Mouse (Mus musculus) liver, embryonic 15.5 days (tissue): ENCODE measurements at regions not wholly inside any gene's neighbourhood (a gene's known extent, or its start where the extent isn't known, plus 50 kb on each side); places are given as distances from the start of the nearest gene placed in this dataset.

Experiments
- ATAC-seq: fragments of 200-750 bp; cut with Nextera tagmentation; 2 replicates; pipeline ENCODE4 v1.8.0; 2017; ENCODE audit warnings: moderate number of reproducible peaks, mild to moderate bottlenecking, moderate library complexity; ENCODE audit not compliant: insufficient read depth
- H3K27ac ChIP-seq: fragments of 300-500 bp; sonication (generic); replicated peaks from 2 replicates; pipeline ENCODE4 v1.5.1; 2015; ENCODE audit warnings: mild to moderate bottlenecking, inconsistent platforms
- H3K27me3 ChIP-seq: fragments of 300-500 bp; sonication (generic); 2 replicates; pipeline ENCODE4 v1.6.1; 2015; ENCODE audit warnings: mild to moderate bottlenecking, inconsistent platforms
- H3K36me3 ChIP-seq: fragments of 300-500 bp; sonication (generic); replicated peaks from 2 replicates; pipeline ENCODE4 v1.6.1; 2015; ENCODE audit warnings: moderate library complexity, mild to moderate bottlenecking, inconsistent platforms
- H3K4me1 ChIP-seq: fragments of 300-500 bp; sonication (generic); replicated peaks from 2 replicates; pipeline ENCODE4 v1.6.1; 2015; ENCODE audit warnings: inconsistent platforms
- H3K4me2 ChIP-seq: fragments of 300-500 bp; sonication (generic); 2 replicates; pipeline ENCODE4 v1.6.1; 2015; ENCODE audit warnings: moderate library complexity, mild to moderate bottlenecking, inconsistent platforms
- H3K4me3 ChIP-seq: fragments of 300-500 bp; sonication (generic); replicated peaks from 2 replicates; pipeline ENCODE4 v1.5.1; 2015; ENCODE audit warnings: mild to moderate bottlenecking, inconsistent platforms
- H3K9ac ChIP-seq: fragments of 300-500 bp; sonication (generic); 2 replicates; pipeline ENCODE4 v1.6.1; 2015; ENCODE audit warnings: moderate library complexity, mild to moderate bottlenecking, inconsistent platforms
- H3K9me3 ChIP-seq: fragments of 300-500 bp; sonication (generic); replicated peaks from 2 replicates; pipeline ENCODE4 v1.6.1; 2016; ENCODE audit warnings: inconsistent platforms
- WGBS: fragments of 180-500 bp; shearing (Covaris S2); methylation state at CpG from one replicate; pipeline ENCODE4 v1.1.7; 2015; ENCODE audit warnings: mixed read lengths; ENCODE audit not compliant: insufficient replicate concordance; 5-methylcytosine and 5-hydroxymethylcytosine counted together

DNA sequence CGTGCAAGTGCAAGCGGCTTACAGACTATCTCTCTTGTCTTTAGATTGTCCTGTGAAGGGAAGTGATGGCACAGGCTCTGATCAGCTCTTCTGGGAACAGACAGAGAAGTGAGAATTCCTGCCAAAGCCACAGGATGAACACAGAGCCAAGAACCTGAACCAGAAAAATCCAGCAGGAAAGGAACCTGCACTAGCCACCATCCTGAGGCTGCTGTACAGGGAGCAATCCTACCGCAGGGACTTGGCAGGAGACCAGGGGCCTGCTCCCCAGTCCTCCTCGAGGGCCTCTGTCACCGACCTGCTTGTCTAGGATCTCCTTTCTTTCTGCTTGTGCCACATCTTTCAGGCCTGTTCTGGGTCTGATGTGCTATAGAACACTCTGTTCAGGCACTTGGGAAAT is 65.0 kb upstream of the Polg start:
- Histone ChIP-seq H3K36me3 (no peaks in the 10 kb centered on the region), H3K4me1 (peaks cover 7% of the 10 kb centered on the region; the same call in 1 of the 2 replicates), H3K27ac (no peak overlapping the region), H3K4me2 (no peak overlapping the region), H3K4me3 (no peak overlapping the region), H3K27me3 (peaks cover 96% of the 10 kb centered on the region), H3K9ac (no peak overlapping the region), H3K9me3 (no peaks in the 10 kb centered on the region)
- ATAC-seq: no peak
- 12% methylated on average over 5 of the region's 5 CpGs for WGBS

DNA sequence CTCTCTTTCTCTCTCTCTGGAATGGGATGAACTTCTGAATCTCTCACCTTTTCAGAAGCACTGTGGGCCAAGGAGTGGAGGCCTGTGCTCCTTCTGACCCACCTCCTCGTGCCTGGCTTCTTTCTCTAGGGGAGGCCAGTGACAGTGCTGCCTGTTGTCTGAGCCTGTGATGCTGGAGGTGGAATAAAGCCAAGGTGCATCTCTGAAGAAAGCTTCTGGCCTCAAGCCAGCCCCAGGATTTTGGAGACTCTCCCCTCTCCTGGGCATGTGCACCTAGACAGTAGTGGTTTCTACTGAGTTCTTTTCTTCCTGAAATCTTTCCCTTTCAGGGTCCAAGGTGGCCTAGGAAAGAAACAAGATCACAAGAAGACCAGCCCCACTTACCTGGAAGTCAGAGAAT is 63.3 kb upstream of the Polg start:
- Histone ChIP-seq H3K27me3 (peaks cover 96% of the 10 kb centered on the region), H3K27ac (no peak overlapping the region), H3K9ac (no peak overlapping the region), H3K36me3 (no peaks in the 10 kb centered on the region), H3K9me3 (no peaks in the 10 kb centered on the region), H3K4me3 (no peak overlapping the region), H3K4me1 (no peaks in the 10 kb centered on the region), H3K4me2 (no peak overlapping the region)
- no peak for ATAC-seq
- WGBS: 0% methylated on average over 1 of the region's 1 CpGs

DNA sequence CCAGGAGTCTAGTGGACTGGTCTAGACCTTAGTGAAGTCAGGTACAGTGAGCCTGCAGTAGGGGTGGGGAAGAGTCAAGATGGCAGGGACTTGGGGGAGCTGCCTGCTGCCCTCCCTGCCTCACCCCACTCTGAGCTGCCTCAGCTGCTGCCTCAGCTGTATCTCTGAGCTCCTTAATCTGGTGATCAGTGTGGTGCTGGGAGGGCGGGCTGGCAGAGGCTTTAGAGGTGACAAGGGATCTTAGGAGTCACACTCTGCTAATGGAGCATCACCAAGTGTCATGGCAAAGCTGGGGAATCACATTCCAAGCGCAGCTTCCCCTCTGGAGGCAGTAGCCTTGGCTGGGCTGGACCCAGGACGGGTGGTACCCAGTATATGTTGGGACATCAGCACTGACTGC is 61.8 kb upstream of the Polg start:
- ATAC-seq: no peak
- Histone ChIP-seq H3K9me3 (no peaks in the 10 kb centered on the region), H3K27ac (no peak overlapping the region), H3K4me1 (no peaks in the 10 kb centered on the region), H3K9ac (no peak overlapping the region), H3K27me3 (peaks cover 89% of the 10 kb centered on the region), H3K4me2 (no peak overlapping the region), H3K4me3 (no peak overlapping the region), H3K36me3 (no peaks in the 10 kb centered on the region)
- 12% methylated on average over 3 of the region's 3 CpGs for WGBS

DNA sequence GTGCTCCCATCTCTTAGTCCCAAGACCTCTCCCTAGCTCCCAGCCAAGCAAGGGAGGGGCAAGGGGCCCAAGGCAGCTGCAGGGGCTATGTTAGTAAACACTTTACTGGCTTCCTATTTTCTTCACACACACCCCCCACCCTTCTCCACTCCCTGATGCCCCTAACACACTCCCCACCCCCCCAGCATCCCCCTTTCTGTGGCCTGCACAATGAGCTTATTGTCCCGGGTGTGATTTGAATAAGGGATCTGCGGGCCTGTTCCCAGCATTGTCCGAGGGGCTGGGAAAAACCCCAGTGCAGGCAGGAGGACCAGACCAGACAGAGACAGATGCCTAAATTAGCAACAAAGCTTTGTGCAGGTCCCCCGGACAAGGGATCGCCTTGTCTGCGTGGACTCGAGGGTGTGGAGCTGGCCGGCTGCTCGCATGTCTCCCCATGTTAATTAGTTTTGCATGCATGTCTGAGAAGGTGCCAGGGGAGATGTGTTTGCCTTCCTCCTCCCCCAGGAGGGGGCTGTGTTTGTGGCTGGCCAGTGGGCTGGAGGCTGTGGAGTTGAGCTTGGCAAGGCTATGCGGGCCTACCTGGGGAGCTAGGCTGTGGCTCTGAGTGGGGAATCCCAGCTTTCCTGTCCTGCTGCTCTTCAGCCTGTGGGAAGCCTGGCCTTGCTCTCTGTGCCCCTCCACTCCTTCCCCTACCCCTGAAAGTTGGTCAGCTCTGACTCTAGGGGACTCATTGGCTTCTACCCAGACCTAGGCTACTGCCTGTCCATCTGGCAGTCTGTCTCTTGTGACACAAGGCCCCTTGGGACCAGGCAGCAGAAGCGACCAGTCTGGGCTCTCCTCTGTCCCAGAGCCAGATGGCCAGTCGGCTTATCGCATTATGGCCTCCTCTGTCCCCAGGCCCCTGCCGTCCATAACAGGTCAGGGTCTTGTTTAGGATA is 59.8 kb upstream of the Polg start:
- Histone ChIP-seq H3K36me3 (no peaks in the 10 kb centered on the region), H3K9ac (no peak overlapping the region), H3K4me2 (no peak overlapping the region), H3K4me3 (no peak overlapping the region), H3K27me3 (peaks cover 86% of the 10 kb centered on the region), H3K9me3 (no peaks in the 10 kb centered on the region), H3K27ac (no peak overlapping the region), H3K4me1 (no peaks in the 10 kb centered on the region)
- WGBS: 35% methylated on average over 14 of the region's 14 CpGs
- ATAC-seq: no peak

DNA sequence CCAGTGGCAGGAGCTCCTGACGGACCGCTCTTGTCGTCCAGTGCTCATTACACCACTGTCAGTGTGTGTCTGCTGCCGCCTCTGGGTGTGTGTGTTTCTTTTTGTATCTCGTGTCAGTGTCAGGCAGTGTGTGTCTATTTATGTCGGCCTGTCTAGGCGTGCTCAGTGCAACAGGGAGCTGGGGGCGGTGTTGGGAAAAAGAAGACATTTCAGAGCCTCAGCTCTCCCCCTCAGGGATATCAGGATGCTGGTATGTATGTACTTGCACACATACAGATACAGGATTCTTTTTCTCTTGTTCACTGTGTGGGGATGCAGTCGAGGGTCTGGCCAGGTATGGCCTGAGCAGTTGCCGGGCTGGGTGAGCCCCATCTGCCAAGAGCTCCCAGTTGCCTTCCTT is 58.8 kb upstream of the Polg start:
- WGBS: 62% methylated on average over 10 of the region's 10 CpGs
- ATAC-seq: no peak
- no peak overlapping the region for H3K4me3 ChIP-seq

DNA sequence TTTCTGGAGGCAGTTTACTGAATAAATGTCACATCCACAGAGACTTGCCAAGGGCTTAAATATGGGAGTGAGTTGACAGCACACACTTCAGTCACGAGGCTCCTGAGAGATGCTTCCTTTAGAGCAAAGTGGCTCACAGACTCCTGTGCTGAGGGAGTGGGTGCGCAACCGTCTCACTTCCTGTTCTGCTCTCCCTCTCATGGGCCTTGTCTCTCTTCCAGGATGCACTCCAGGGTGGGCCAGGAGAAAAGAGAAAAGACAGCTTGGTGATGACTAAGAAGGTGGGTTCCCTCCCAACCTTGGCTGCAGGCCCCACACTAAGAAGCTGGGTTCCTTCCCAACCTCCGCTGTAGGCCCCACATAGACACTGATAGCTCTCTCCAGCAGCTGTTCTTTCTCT is 57.5 kb upstream of the Polg start:
- H3K4me1 ChIP-seq: no peaks in the 10 kb centered on the region
- ATAC-seq: no peak
- no peaks in the 10 kb centered on the region for H3K36me3 ChIP-seq
- H3K27me3 ChIP-seq: peaks cover 89% of the 10 kb centered on the region
- 47% methylated on average over 4 of the region's 4 CpGs for WGBS
- no peak overlapping the region for H3K9ac ChIP-seq
- H3K4me2 ChIP-seq: no peak overlapping the region
- no peak overlapping the region for H3K4me3 ChIP-seq
- no peak overlapping the region for H3K27ac ChIP-seq
- no peaks in the 10 kb centered on the region for H3K9me3 ChIP-seq

More for the DNA sequence above, 58.8 kb upstream of the Polg start:
- H3K9ac ChIP-seq: no peak overlapping the region
- H3K36me3 ChIP-seq: no peaks in the 10 kb centered on the region
- no peaks in the 10 kb centered on the region for H3K9me3 ChIP-seq
- H3K4me2 ChIP-seq: no peak overlapping the region
- H3K27me3 ChIP-seq: peaks cover 85% of the 10 kb centered on the region
- no peak overlapping the region for H3K27ac ChIP-seq
- no peaks in the 10 kb centered on the region for H3K4me1 ChIP-seq

DNA sequence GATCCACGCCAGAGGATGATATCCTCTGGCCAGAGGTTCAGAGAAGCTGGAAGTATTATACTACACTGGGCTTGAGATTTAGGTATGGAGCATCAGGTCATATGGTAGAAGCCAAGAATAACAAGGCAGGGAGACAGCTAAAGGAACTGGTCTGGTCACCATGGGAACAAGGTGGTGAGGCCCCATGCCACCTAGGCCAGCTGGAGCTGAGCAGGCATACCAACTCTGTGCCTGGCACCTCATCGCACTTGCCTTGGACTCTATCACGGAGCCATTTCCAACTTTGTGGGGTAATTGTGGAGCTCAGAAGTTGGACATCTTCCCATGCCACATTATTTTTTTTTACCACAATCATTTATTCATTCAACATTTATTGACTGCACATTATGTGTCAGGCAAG is 55.9 kb upstream of the Polg start:
- no peaks in the 10 kb centered on the region for H3K4me1 ChIP-seq
- ATAC-seq: no peak
- 51% methylated on average over 3 of the region's 3 CpGs for WGBS
- H3K27ac ChIP-seq: no peak overlapping the region
- no peak overlapping the region for H3K4me2 ChIP-seq
- H3K9ac ChIP-seq: no peak overlapping the region
- H3K9me3 ChIP-seq: no peaks in the 10 kb centered on the region
- no peaks in the 10 kb centered on the region for H3K36me3 ChIP-seq
- H3K27me3 ChIP-seq: peaks cover 90% of the 10 kb centered on the region
- no peak overlapping the region for H3K4me3 ChIP-seq

DNA sequence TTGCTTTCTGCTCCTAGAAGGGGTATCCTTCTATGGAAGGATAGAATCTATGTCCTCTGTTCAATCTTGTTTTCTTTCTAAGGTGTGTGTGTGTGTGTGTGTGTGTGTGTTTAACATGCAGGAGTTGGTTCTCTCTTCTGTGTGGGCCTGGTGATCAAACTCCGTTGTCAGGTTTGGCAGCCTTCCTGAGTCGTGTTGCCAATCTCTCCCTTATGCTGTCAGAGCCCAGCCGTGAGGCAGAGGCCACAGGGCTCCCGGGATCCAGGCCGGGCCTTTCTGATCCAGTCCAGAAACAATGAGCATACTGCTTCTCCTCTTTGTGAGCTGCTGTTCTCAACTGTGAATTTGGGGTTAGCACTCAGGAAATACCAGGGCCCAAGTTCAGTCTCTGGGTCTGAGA is 55.1 kb upstream of the Polg start:
- 35% methylated on average over 5 of the region's 5 CpGs for WGBS
- H3K4me1 ChIP-seq: no peaks in the 10 kb centered on the region

DNA sequence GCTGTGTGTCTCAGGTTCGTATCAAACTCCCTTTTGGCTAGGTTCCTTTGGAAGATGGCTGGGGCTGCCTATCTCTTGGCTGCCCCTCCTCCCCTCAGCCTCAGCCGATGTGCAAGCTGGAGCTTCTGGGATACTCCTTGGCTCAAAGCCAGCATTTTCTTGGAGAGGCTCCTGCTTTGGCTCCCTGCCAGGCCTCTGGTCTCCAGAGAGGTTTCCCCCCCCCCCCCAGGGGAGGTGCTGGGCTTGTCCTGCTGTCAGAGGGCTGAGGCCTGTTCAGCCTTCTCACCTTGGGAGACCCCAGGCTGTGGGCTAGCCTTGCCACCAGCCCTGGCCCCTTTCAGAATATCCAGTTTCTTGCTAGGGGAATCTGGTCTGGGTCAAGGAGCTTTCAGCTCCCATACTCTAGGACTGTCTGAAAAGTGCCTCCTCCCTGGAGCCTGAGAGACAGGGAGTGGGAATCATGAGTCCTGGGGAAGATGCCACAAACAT is 54.1 kb upstream of the Polg start:
- 0 out of 2 replicates have a peak, but pooled peaks cover 2% of the 10 kb centered on the region for H3K4me1 ChIP-seq
- no peaks in the 10 kb centered on the region for H3K9me3 ChIP-seq
- 40% methylated on average over 2 of the region's 2 CpGs for WGBS
- no peak overlapping the region for H3K27ac ChIP-seq
- H3K4me3 ChIP-seq: no peak overlapping the region
- H3K4me2 ChIP-seq: no peak overlapping the region
- no peaks in the 10 kb centered on the region for H3K36me3 ChIP-seq
- no peak overlapping the region for H3K9ac ChIP-seq
- ATAC-seq: no peak
- peaks cover 90% of the 10 kb centered on the region for H3K27me3 ChIP-seq

More for the DNA sequence above, 55.1 kb upstream of the Polg start:
- H3K36me3 ChIP-seq: no peaks in the 10 kb centered on the region
- no peaks in the 10 kb centered on the region for H3K9me3 ChIP-seq
- no peak for ATAC-seq
- no peak overlapping the region for H3K4me2 ChIP-seq
- H3K4me3 ChIP-seq: no peak overlapping the region
- no peak overlapping the region for H3K9ac ChIP-seq
- peaks cover 90% of the 10 kb centered on the region for H3K27me3 ChIP-seq
- H3K27ac ChIP-seq: no peak overlapping the region

DNA sequence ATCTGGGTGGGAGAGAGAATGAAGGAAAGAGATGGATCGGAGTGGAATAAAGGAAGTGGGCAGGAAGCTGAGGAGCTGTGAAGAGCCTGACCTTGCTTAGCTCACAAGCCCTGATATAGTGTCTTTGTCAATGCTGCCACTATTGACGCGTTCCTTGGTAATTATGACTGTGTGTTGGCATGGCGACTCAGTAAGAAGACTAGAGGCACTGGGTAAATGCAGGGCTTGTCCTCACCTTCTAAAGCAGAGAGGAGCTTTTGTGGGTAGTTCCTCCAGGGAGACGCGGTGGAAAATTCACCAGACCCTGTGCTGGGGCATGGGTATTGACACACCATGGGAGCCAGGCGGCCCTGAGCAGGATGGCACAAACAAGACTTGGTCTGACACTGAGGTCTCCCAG is 52.8 kb upstream of the Polg start:
- 0 out of 2 replicates have a peak, but pooled peaks cover 5% of the 10 kb centered on the region for H3K4me1 ChIP-seq
- peaks cover 90% of the 10 kb centered on the region for H3K27me3 ChIP-seq
- no peak overlapping the region for H3K27ac ChIP-seq
- no peak overlapping the region for H3K4me2 ChIP-seq
- no peaks in the 10 kb centered on the region for H3K9me3 ChIP-seq
- 58% methylated on average over 7 of the region's 7 CpGs for WGBS
- no peak overlapping the region for H3K9ac ChIP-seq
- H3K36me3 ChIP-seq: no peaks in the 10 kb centered on the region
- no peak for ATAC-seq
- no peak overlapping the region for H3K4me3 ChIP-seq

DNA sequence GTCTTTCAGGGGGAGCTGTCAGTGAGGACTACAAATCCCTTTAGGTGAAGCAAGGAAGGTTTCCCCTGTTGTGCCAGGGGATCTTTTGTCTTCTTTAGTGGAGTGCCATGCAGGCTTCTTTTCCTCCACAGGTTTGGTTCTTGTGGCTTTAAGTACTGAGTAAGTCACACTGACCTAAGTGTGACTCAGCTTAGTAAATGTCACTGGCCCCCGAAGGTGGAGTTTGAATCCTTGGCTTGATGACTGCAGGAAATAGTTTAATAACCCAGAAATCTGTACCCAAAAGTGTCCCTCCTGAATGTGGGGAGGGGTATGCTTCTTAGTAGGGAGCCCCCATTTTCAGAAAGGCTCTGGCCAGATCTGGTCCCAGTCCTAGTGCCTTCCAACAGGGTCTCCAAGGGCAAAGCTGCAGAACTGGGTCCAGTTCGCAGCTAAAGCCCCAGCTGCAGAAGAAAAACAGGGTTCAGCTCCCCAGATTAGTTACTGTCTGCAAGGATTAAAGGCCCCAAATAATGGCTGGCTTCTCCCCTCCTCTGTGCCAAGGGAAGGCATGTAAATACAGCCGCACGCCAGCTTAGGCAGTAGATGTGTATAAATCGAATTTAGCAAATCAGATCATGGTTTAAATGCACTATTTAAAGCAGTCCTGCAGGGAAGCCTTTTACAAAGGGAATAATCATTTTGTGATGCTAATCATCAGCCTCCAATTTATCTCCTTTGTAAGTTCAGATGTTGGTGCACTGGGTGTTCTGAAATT is 51.6 kb upstream of the Polg start:
- H3K27ac ChIP-seq: no peak overlapping the region
- H3K36me3 ChIP-seq: no peaks in the 10 kb centered on the region
- no peak overlapping the region for H3K9ac ChIP-seq
- no peak overlapping the region for H3K4me2 ChIP-seq
- WGBS: 41% methylated on average over 5 of the region's 5 CpGs
- peaks cover 97% of the 10 kb centered on the region for H3K27me3 ChIP-seq
- H3K4me1 ChIP-seq: 0 out of 2 replicates have a peak, but pooled peaks cover 5% of the 10 kb centered on the region
- H3K9me3 ChIP-seq: no peaks in the 10 kb centered on the region
- ATAC-seq: no peak
- no peak overlapping the region for H3K4me3 ChIP-seq
